Mouse (Mus musculus) T-helper 2 cell (primary cell): ENCODE measurements at regions not wholly inside any gene's neighbourhood (a gene's known extent, or its start where the extent isn't known, plus 50 kb on each side); places are given as distances from the start of the nearest gene placed in this dataset.
"Not testable (repeated sequence)": the region's sequence is repeated elsewhere in the genome, so short reads cannot be mapped to it uniquely, and the experiment has no call there.

Experiments used
- in situ Hi-C: fragments of 300-600 bp; cut with MboI, MseI; formaldehyde crosslinking; loops from one replicate; pipeline ENCODE4 v1.15.1; 2025; ENCODE audit warnings: high pct_unique_total_duplicates

- in situ Hi-C loops: no loop called here
Measured at GRCm38 (mm10) chr4:38334529-38335149, 1115.5 kb upstream of the 1700009N14Rik start.

GRCm38 (mm10) chr4:38335156-38335555 lies 1114.9 kb upstream of the 1700009N14Rik start:
- in situ Hi-C loops: no loop called here

GRCm38 (mm10) chr4:38371047-38371446 lies 1079.0 kb upstream of the 1700009N14Rik start:
- in situ Hi-C loops: no loop called here

GRCm38 (mm10) chr4:38381916-38382315 lies 1068.2 kb upstream of the 1700009N14Rik start:
- in situ Hi-C loops: no loop called here

GRCm38 (mm10) chr4:38396635-38397034 lies 1053.5 kb upstream of the 1700009N14Rik start:
- in situ Hi-C loops: loop anchor here (10.0 kb wide), 1 partner anchor 1108 kb away; no protein-coding TSS in a partner anchor

GRCm38 (mm10) chr4:38435326-38435725 lies 1014.8 kb upstream of the 1700009N14Rik start:
- in situ Hi-C loops: not testable (repeated sequence)

- in situ Hi-C loops: no loop called here
Measured at GRCm38 (mm10) chr4:38461473-38462194, 988.5 kb upstream of the 1700009N14Rik start.

GRCm38 (mm10) chr4:38498271-38498670 lies 951.8 kb upstream of the 1700009N14Rik start:
- in situ Hi-C loops: no loop called here

GRCm38 (mm10) chr4:38505875-38506274 lies 944.2 kb upstream of the 1700009N14Rik start:
- in situ Hi-C loops: no loop called here

- in situ Hi-C loops: no loop called here
Measured at GRCm38 (mm10) chr4:38507202-38507601, 942.9 kb upstream of the 1700009N14Rik start.

- in situ Hi-C loops: no loop called here
Measured at GRCm38 (mm10) chr4:38519108-38519507, 931.0 kb upstream of the 1700009N14Rik start.
